17 mouse cellular contexts compared by ENCODE assay signal in the genomic region with DNA sequence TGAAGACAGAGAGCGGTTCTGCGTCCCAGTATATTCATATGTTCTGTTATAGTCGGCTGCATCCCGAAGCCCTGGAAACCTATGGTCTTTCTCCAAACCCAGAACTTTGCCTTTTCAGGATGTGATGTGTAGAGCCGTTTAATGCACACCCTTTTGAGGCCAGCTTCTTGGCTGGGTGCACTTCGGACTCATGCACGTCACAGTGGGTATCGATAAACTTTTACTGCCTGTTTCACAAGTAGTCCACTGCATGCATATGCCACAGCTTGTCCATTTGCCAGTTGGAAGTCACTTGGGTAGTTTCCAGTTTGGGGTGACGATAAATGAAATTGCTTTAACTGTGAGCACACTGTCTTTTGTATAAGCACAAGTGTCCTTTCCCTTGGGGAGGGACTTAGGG.
"Had no signal": no experiment of that assay in that cellular context is flagged by ENCODE, and none has a peak within 500 bp of the region (broad histone marks: within the 10 kb centered on the region; RNA-seq: fewer than 3 reads in every experiment).

No protein-coding gene starts in this region.

- H3K4me1 ChIP-seq: midbrain, embryonic 13.5 days; midbrain, embryonic 15.5 days; neural tube, embryonic 12.5 days had no signal

- H3K4me3 ChIP-seq: liver, embryonic 15.5 days; lung, embryonic 15.5 days; megakaryocyte, embryonic 14.5 days; midbrain, embryonic 13.5 days; midbrain, embryonic 15.5 days; neural tube, embryonic 12.5 days had no signal

- H3K27ac ChIP-seq: liver, embryonic 15.5 days; lung, embryonic 15.5 days; macrophage; midbrain, embryonic 13.5 days; midbrain, embryonic 15.5 days; neural tube, embryonic 12.5 days had no signal

- ATAC-seq: liver, postnatal 0 days; lung, postnatal 0 days; midbrain, embryonic 13.5 days; midbrain, embryonic 15.5 days had no signal

- H3K27me3 ChIP-seq: liver, embryonic 15.5 days; lung, embryonic 15.5 days; midbrain, embryonic 13.5 days; midbrain, embryonic 15.5 days; neural tube, embryonic 12.5 days had no signal

- H3K9ac ChIP-seq: liver, embryonic 15.5 days; liver, postnatal 0 days; lung, embryonic 15.5 days; midbrain, embryonic 13.5 days; midbrain, embryonic 15.5 days; neural tube, embryonic 12.5 days had no signal

- DNase-seq: liver, postnatal 0 days; lung, adult 2 months; lung, postnatal 14 days; lung, postnatal 36 days; right cerebral cortex, postnatal 14 days; spleen, adult 18-20 months; thymus, adult 18-20 months; thymus, postnatal 36 days had no signal

- H3K4me2 ChIP-seq: liver, embryonic 15.5 days; lung, embryonic 15.5 days; midbrain, embryonic 11.5 days; midbrain, embryonic 13.5 days; midbrain, embryonic 15.5 days; neural tube, embryonic 12.5 days had no signal

- H3K36me3 ChIP-seq: liver, embryonic 15.5 days; midbrain, embryonic 13.5 days; midbrain, embryonic 15.5 days; neural tube, embryonic 12.5 days had no signal

- H3K9me3 ChIP-seq: liver, embryonic 15.5 days; lung, embryonic 15.5 days; midbrain, embryonic 13.5 days; midbrain, embryonic 15.5 days; neural tube, embryonic 12.5 days had no signal
